Mouse (Mus musculus) spleen, adult 10 weeks (tissue): Measurements from ENCODE around the gene Gm13043. TPM values are rescaled to one million over a fixed set of nuclear protein-coding genes. Genes with fewer than 3 reads are reported as not detected.

Experiments
- polyA plus RNA-seq: library from polyadenylated mRNA; stranded (reverse); fragments of 350-450 nt; fragmentation: Illumina TruSeq; extraction: RNeasy Lipid Tissue Mini Kit (QIAGEN cat#74804); gene quantifications from one replicate; pipeline ENCODE4 v1.2.3, GENCODE M21; 2015; ENCODE audit warnings: low replicate concordance; ENCODE audit not compliant: insufficient read depth

Gene Gm13043
- not detected for polyA plus RNA-seq

GRCm38 (mm10) chr4:143511043-143511442 lies at the start of gene Gm13043:
Gene Gm13043 (plus strand): TSS chr4:143511343.

GRCm38 (mm10) chr4:143535654-143536053 lies 24.5 kb downstream of the Gm13043 start, which contains the start of gene Gm13040:
Gene Gm13040 (plus strand): TSS chr4:143535954.

GRCm38 (mm10) chr4:143551400-143551799 lies 40.3 kb downstream of the Gm13043 start, which contains the start of the genes BC080695 and Gm13057:
Gene BC080695 (plus strand): TSS chr4:143551700.
Gene Gm13057 (plus strand): TSS chr4:143551709.

Other genes with a start within 250 kb of the Gm13043 start
- gene Pdpn, start 211.8 kb upstream of the Gm13043 start, polyA plus RNA-seq, result 1.7 TPM
- not detected for gene Lrrc38, start 161.6 kb upstream of the Gm13043 start, polyA plus RNA-seq
- gene Pramel1, start 116.9 kb upstream of the Gm13043 start, polyA plus RNA-seq, result not detected
- 25.5 TPM for gene Pramef8, start 98.9 kb upstream of the Gm13043 start, polyA plus RNA-seq
- gene Oog4, start 61.0 kb upstream of the Gm13043 start, polyA plus RNA-seq, result not detected
- not detected for gene Gm13040, start 24.6 kb downstream of the Gm13043 start, polyA plus RNA-seq
- not detected for gene BC080695, start 40.4 kb downstream of the Gm13043 start, polyA plus RNA-seq
- not detected for gene Gm13057, start 40.4 kb downstream of the Gm13043 start, polyA plus RNA-seq
- not detected for gene Gm13083, start 103.7 kb downstream of the Gm13043 start, polyA plus RNA-seq
- not detected for gene Gm13088, start 145.9 kb downstream of the Gm13043 start, polyA plus RNA-seq
- gene Gm13089, start 191.4 kb downstream of the Gm13043 start, polyA plus RNA-seq, result not detected
- gene Gm13078, start 208.1 kb downstream of the Gm13043 start, polyA plus RNA-seq, result not detected